15 mouse cellular contexts compared by ENCODE assay signal in genomic region chr11:53559980-53560379, GRCm38 (mm10). TPM values are rescaled to one million over a fixed set of nuclear protein-coding genes. Genes with fewer than 3 reads are reported as not detected.
A peak's percentile ranks its signal among the peaks of the same experiment; 100 is the strongest.
DNase-seq lines count a peak whose midpoint lies in the region; TF ChIP-seq lines count a peak whose summit lies in the region.
"Not testable (repeated sequence)": the region's sequence is repeated elsewhere in the genome, so short reads cannot be mapped to it uniquely, and the experiment has no call there.
"Had no signal": no experiment of that assay in that cellular context is flagged by ENCODE, and none has a peak within 500 bp of the region (broad histone marks: within the 10 kb centered on the region; RNA-seq: fewer than 3 reads in every experiment).

No protein-coding gene starts in this region.

- not testable (repeated sequence) for H3K27me3 ChIP-seq in MEL (ENCODE audit: control insufficient read depth in 1 of 2, insufficient read depth in 2 of 2, low read length in 2 of 2)

- H3K36me3 ChIP-seq in MEL (ENCODE audit: control insufficient read depth in 1 of 2, insufficient read depth in 2 of 2, low read length in 2 of 2), result peaks cover 0 to 10% of the 10 kb centered on the region in 2 experiments; a peak in 2 of 4 replicates

- not testable (repeated sequence) for H3K79me2 ChIP-seq in MEL (ENCODE audit: control insufficient read depth, insufficient read depth, low read length, poor library complexity)

- peak; percentile 63 for DNase-seq in MEL (ENCODE audit: low read depth, low spot score)
- peak; percentile 46 for DNase-seq in NIH3T3 (ENCODE audit: low read depth)

- not testable (repeated sequence) for TF ChIP-seq POLR2A in MEL (IDR thresholded peaks at IDR 0.05; ENCODE audit: control insufficient read depth in 1 of 2, insufficient read depth in 1 of 2, low read depth in 1 of 2, low read length in 2 of 2, poor library complexity in 1 of 2); bone marrow macrophage, adult 2 months (IDR thresholded peaks at IDR 0.05; ENCODE audit: borderline replicate concordance, low read depth, low read length)

- TF ChIP-seq EP300 in MEL (IDR thresholded peaks at IDR 0.05; ENCODE audit: low read depth in 1 of 2, low read length in 2 of 2), result peak in 1 of 2 experiments; percentile 26; a peak in 1 of 4 replicates

- TF ChIP-seq CTCF in MEL (IDR thresholded peaks at IDR 0.05 in 2 of 3, conservative IDR thresholded peaks at IDR 0.05 in 1 of 3; ENCODE audit: control insufficient read depth in 1 of 3, insufficient read depth in 1 of 3, low read depth in 2 of 3, low read length in 3 of 3, poor library complexity in 1 of 3, severe bottlenecking in 1 of 3); bone marrow macrophage, adult 2 months (IDR thresholded peaks at IDR 0.05; ENCODE audit: low read depth, low read length): not testable (repeated sequence)

- H3K4me1 ChIP-seq in MEL (ENCODE audit: control insufficient read depth in 1 of 2, insufficient read depth in 2 of 2, low read length in 2 of 2), result peaks cover 11 to 13% of the 10 kb centered on the region in 2 experiments
- peaks cover 32% of the 10 kb centered on the region for H3K4me1 ChIP-seq in bone marrow macrophage, adult 2 months (ENCODE audit: control insufficient read depth, insufficient read depth, low read length)

- H3K9ac ChIP-seq in MEL (ENCODE audit: control insufficient read depth, low read depth, low read length, poor library complexity, severe bottlenecking), result not testable (repeated sequence)

- not testable (repeated sequence) for H3K27ac ChIP-seq in MEL (ENCODE audit: control insufficient read depth, low read depth, low read length)
- H3K27ac ChIP-seq in bone marrow macrophage, adult 2 months (ENCODE audit: insufficient read depth, low read depth, low read length), result peak overlapping the region; percentile 73; the same call in 1 of the 2 replicates

- not testable (repeated sequence) for H3K9me3 ChIP-seq in MEL (replicated peaks; ENCODE audit: insufficient read depth, low read length)

- H3K4me3 ChIP-seq in MEL (ENCODE audit: control insufficient read depth in 1 of 2, insufficient read depth in 1 of 2, low read depth in 2 of 2, low read length in 2 of 2); bone marrow macrophage, adult 2 months (ENCODE audit: insufficient read depth, low read length): not testable (repeated sequence)

- not testable (repeated sequence) for TF ChIP-seq RAD21 in MEL (IDR thresholded peaks at IDR 0.05; ENCODE audit: low read depth, low read length)

TF ChIP-seq in MEL, 35 proteins besides CTCF, POLR2A, EP300 and RAD21:
- TF ChIP-seq GATA1 (IDR thresholded peaks at IDR 0.05; ENCODE audit: low read depth, low read length), result 0 out of 2 replicates have a peak, but pooled peaks have one; percentile 6
- TF ChIP-seq MXI1 (IDR thresholded peaks at IDR 0.05; ENCODE audit: low read depth, low read length), result peak; percentile 19; the same call in 1 of the 2 replicates
- peak; percentile 68 for TF ChIP-seq USF1 (IDR thresholded peaks at IDR 0.05; ENCODE audit: low read depth, low read length)
- TF ChIP-seq TCF12 (IDR thresholded peaks at IDR 0.05; ENCODE audit: low read depth, low read length), result peak; percentile 54; the same call in 1 of the 2 replicates
- TF ChIP-seq ETS1 (IDR thresholded peaks at IDR 0.05; ENCODE audit: low read depth, low read length), result peak; percentile 28; the same call in 1 of the 2 replicates
- peak; percentile 72 for TF ChIP-seq ZNF384 (IDR thresholded peaks at IDR 0.05; ENCODE audit: low read depth, low read length)
- TF ChIP-seq TAL1 (IDR thresholded peaks at IDR 0.05; ENCODE audit: low read length), result peak; percentile 25; the same call in 1 of the 2 replicates

RNA-seq across cellular contexts. Expression of gene Kif3a, which starts 7.2 kb away (rescaled TPM):
- 13.6 and 14.2 TPM in 2 replicates for total RNA-seq in MEL (2012; rRNA removed)
- 10 to 100 TPM; 17.1 to 88.3 TPM for polyA plus RNA-seq in MEL (2012; ENCODE audit: insufficient read depth in 1 of 2, insufficient read length in 2 of 2, low read depth in 1 of 2, low replicate concordance in 2 of 2, missing spikeins in 1 of 2)
- polyA plus RNA-seq in bone marrow macrophage, adult 2 months (2012; ENCODE audit: insufficient read depth, insufficient read length, missing spikeins), result 30.3 and 31.9 TPM in 2 replicates

RNA-seq across cellular contexts. Expression of gene Sept8, which starts 40.9 kb away (rescaled TPM):
- total RNA-seq in MEL (2012; rRNA removed), result 199 and 278 TPM in 2 replicates
- polyA plus RNA-seq in MEL (2012; ENCODE audit: insufficient read depth in 1 of 2, insufficient read length in 2 of 2, low read depth in 1 of 2, low replicate concordance in 2 of 2, missing spikeins in 1 of 2), result 100 to 1,000 TPM; 196 to 294 TPM
- polyA plus RNA-seq in bone marrow macrophage, adult 2 months (2012; ENCODE audit: insufficient read depth, insufficient read length, missing spikeins), result 65.1 and 70.0 TPM in 2 replicates

RNA-seq across cellular contexts. Expression of gene Il4, which starts 58.5 kb away (rescaled TPM):
- total RNA-seq in MEL (2012; rRNA removed), result 9.4 and 10.4 TPM in 2 replicates
- polyA plus RNA-seq in MEL (2012; ENCODE audit: insufficient read depth in 1 of 2, insufficient read length in 2 of 2, low read depth in 1 of 2, low replicate concordance in 2 of 2, missing spikeins in 1 of 2), result 1 to 10 TPM in 1 of 2 experiments, not detected in 1; 4.3 TPM
- not detected in 2 replicates for polyA plus RNA-seq in bone marrow macrophage, adult 2 months (2012; ENCODE audit: insufficient read depth, insufficient read length, missing spikeins)
- total RNA-seq: adrenal gland, adult 18-20 months; adrenal gland, adult 2 months; adrenal gland, adult 8-10 months; adrenal gland, postnatal 10 days; adrenal gland, postnatal 14 days; adrenal gland, postnatal 25 days; adrenal gland, postnatal 36 days; adrenal gland, postnatal 4 days; ES-E14 had no signal
- polyA plus RNA-seq: adrenal gland, adult 2 months; brain, embryonic 14.5 days; C2C12; cerebellum, adult 2 months had no signal
